Mouse (Mus musculus): ENCODE measurements around the gene Sgo1.
"Not testable (repeated sequence)": the region's sequence is repeated elsewhere in the genome, so short reads cannot be mapped to it uniquely, and the experiment has no call there.

Gene Sgo1

DNA sequence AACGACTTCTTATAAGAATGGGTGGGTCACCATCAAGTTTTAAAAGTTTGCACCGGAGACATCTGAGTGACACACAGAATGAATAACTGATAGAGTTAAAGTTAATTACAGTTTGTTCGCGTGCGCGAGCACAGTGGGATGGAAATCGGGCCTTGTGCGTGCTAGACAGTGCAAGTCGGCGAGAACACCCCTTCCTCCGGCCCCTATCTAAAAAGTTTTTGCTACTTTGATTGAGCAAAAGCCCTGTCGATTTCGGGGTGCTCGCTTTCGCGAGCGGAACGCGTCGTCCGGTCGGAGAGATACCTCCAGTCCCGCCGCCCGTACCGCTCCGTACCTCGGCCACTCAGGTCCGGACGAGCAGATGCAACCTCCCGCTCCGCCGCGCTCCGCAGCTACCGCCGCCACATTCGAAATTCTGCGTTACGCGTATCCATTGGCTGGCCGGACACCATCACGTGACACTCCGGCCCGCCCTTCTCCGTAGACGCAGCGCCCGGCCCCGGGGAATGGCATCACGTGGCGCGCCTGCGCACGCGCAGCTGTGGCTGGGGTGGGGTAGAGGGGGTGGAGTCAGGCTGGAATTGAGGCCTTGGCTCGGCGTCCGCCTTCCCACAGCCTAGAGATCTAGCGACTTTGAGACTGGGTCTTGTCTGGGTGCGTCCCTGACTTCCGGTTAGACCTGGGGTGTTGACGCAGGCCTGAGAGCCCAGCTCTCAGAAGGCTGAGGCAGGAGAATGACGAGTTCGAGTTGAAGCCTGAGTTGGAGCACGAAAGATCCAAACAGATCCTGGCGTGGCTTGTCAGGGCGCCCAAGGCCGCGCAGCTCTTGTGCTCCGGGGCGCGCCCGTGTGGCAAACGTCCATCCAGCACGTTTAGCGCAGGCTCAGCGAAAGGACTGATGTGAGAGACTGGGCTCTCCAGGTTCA is at the start of gene Sgo1:
Gene Sgo1, minus strand, starts transcription at position 457 of the 926 bp plus-strand sequence.
- peak; percentile 94 for DNase-seq (ENCODE audit: low read depth, low spot score)

DNA sequence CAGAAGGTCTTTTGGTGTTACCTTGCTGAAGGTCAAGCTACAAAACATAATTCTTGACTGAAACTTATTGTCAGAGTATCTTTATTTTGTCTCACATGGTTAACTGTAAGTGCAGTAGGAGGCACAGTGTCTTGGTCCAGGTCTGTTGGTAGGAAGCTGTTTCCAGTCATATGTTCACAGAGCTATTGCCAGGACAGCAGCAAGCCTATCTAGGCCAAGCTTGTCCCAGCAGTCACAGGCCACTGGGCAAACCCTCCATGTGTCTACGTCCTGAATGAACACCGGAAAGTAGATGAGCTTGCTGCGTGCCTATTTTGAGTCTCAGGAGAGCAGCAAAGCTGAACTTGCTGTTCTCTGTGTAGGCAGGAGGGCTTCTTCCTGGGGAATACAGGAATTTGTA is 29.8 kb upstream of the Sgo1 start:
- DNase-seq (ENCODE audit: low read depth, low spot score), result not testable (repeated sequence)

DNA sequence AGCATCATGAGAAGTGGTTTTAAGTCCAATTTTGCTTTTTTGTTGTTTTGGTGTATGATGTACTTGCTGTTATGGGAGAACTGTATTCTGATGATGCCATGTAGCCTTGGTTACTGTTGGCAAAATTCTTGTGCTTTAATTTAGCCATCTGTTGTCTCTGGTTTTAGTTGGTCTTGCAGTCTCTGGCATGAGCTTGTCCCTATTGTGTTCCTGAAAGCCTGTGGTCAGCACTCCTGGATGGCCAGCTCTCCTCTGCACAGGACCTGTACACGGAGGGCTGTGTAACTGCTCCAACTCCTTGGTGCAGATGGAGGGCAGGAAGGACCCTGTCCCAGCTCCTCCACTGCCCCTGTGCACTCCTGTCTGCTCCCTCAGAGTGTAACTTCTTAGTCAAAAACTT is 29.3 kb upstream of the Sgo1 start:
- DNase-seq (ENCODE audit: low read depth, low spot score), result no peak

DNA sequence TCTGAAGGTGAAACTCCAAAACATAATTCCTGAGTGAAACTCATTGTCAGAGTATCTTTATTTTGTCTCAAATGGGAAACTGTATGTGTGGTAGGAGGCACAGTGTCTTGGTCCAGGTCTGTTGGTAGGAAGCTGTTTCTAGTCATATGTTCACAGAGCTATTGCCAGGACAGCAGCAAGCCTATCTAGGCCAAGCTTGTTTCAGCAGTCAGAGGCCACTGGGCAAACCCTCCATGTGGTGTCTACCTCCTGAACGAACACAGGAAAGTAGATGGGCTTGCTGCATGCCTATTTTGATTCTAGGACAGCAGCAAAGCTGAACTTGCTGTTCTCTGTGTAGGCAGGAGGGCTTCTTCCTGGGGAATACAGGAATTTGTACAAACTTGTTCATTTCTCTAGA is 26.0 kb upstream of the Sgo1 start:
- DNase-seq (ENCODE audit: low read depth, low spot score), result not testable (repeated sequence)

DNA sequence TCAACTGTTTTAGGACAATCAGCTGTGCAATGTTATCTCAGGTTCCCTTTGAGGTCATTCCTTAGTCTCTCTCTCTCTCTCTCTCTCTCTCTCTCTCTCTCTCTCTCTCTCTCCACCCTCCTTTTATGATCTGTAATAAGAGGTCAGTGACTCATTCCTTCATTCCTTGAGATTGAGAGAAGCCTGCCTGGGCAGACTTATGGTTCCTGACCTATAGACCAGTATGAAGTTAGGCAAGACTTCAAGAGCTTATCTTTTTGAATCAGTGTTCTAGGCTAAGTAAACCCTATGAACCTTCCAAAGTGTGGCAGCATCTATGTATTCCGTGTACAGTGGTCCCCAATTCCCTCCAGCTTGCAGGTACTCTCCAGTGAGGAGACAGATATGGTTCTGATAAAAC is 25.3 kb upstream of the Sgo1 start:
- DNase-seq (ENCODE audit: low read depth, low spot score), result no peak

DNA sequence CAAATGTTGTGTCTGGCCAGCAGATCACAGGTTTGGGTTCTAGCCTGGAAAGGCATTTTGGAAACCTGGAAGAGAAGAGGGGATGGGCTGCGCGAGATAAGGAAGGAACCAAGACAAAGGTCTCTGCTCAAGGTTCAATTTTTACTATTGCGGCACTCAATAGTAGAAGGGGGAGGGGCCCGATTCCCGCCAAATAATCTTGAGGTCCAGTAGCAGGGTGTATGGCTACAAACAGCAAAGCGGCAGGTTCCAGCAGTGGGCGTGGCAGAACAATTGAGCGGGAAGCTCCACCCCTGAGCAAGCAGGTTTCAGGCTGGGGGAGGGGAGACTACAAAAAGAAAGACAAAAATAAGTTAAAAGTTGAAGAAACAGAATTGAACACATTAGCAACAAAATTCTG is 8.4 kb upstream of the Sgo1 start:
- not testable (repeated sequence) for DNase-seq (ENCODE audit: low read depth, low spot score)

DNA sequence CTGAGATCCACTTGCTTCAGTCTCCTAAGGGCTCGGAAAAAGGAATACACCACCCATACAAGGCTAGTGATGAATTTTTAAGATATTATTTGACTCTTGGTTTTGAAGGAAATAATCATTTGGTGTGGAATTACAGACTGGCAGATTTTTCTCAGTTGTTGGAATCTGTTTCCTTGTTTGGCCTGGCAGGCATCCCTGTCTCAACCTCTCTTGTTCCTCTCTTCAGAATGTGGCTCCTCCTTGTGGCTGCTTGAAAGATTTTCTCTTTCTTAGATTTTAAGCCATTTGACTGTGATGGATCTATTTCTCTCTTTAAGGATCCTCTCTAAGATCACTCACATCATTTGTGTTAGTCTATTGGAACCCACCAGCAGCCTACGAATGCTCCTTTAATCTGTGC is 4.9 kb upstream of the Sgo1 start:
- DNase-seq (ENCODE audit: low read depth, low spot score), result no peak

DNA sequence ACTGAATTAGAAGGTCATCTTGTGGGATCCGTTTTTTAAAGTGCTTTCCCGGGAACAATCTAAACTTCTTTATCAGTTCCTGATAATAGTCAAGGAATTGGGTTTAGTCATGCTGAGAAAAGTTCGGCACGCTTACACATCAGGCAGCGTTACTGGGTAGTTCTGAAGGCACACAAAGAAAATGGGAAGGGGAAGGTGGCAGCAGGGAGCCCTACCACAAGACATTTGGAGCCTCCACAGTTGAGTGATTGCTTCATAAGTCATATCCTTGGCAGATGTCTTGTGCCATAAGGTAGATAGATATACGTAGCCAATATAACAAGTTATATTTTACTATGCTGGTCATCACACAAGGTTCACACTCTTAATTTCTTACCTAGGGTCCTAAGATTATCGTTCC is 813 bp upstream of the Sgo1 start:
- DNase-seq (ENCODE audit: low read depth, low spot score), result no peak

DNA sequence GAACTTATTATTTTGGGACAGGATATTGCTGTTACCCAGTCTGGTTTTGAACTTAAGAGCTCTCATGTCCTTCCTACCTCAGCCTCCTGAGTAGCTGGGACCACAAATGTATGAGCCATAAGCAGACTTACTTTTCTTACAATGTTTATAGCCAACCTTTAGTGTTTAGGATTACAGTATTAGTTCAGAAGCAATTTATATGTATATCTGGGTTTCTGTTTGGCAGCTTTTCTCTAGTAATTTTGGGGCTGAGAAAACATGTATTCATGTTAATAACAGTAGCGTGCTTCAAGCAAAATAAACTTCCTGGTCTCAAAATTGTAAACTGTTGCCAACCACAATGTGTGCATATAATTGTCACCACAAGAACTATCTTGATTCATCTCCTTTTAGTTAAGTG is 812 bp downstream of the Sgo1 start:
- DNase-seq (ENCODE audit: low read depth, low spot score), result no peak

DNA sequence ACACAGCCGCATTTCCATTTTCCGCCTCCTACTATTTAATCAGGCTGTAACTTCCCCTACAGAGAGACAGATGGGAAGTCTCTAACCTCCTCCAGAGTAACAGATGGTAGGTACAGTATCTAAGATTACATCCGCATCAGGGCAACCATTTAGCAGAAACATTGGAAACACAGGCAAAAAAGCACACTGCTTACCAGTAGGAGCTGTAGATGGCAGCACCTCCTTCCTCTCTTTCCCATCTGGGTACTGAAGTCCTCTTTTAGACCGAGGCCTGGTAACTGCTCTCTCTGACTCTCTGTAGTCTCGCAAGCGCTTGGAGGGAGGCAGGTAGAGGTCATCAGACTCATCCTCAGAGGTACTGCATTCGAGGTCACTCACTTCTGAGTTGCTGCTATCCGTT is 10.4 kb downstream of the Sgo1 start:
- DNase-seq (ENCODE audit: low read depth, low spot score), result no peak

DNA sequence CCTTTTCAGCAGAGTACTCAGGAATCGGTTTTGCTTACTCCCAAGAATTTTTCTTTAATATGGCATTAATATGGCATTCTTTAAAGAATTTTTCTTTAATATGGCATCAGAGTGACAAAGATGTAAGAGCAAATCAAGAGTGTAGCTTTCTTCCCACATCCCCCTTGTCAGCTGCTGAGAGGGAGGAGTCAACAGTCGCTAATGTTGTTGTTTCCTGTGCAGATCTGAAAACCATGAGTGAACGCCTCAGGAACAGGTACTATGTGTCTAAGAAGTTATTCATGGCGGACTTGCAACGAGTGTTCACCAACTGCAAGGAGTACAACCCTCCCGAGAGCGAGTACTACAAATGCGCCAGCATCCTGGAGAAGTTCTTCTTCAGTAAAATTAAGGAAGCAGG is 18.7 kb downstream of the Sgo1 start:
- DNase-seq (ENCODE audit: low read depth, low spot score), result no peak

DNA sequence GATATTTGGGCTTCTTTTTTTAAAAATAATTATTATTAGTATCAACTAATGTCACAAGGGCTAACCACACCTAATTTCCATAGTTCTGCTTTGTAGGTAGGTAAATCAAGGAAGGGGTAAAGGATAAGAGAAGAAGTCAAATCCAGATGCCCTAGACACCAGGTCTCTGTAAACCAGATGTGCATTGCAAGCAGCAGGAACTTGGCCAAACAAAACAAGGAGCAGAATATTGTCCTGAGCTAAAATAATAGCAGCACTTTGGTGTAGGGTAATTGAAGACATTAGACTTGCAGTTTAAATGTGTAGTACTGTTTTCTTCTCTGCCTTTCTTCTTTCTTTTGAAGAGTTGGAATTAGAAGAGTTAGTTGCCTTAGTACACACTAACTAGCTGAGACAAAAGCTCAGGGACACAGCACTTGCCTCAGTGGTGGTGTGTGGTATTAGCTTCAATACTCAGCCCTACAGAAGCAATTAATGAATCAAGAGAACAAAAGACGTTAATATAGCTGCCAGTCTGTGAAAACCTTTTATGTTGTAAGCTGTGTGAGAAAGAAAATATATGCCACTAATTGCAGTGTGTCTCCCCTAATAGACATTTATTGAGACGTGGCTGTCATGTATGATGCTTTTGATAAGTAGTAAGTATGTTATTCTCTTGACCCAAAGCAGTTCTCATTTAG is 24.3 kb downstream of the Sgo1 start:
- no peak for DNase-seq (ENCODE audit: low read depth, low spot score)

DNA sequence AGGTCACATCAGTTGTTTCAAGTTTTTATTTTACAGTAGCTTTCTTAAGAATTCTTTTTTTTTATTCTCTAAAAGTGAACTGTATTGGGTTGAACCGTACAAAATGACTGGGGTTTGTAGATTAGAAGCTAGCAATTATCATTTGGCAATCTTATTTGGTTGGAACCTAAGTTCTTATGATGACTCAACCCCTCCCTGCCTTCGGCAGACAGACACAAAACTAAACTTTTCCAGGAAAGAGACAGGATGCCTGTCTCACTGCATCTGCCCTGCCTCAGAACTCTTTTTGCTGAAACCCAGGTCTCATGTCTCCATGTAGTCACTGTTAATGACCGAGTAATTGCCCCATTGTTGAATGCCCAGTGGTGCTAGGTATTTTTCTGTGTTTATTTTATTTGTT is 24.9 kb downstream of the Sgo1 start:
- DNase-seq (ENCODE audit: low read depth, low spot score), result no peak

DNA sequence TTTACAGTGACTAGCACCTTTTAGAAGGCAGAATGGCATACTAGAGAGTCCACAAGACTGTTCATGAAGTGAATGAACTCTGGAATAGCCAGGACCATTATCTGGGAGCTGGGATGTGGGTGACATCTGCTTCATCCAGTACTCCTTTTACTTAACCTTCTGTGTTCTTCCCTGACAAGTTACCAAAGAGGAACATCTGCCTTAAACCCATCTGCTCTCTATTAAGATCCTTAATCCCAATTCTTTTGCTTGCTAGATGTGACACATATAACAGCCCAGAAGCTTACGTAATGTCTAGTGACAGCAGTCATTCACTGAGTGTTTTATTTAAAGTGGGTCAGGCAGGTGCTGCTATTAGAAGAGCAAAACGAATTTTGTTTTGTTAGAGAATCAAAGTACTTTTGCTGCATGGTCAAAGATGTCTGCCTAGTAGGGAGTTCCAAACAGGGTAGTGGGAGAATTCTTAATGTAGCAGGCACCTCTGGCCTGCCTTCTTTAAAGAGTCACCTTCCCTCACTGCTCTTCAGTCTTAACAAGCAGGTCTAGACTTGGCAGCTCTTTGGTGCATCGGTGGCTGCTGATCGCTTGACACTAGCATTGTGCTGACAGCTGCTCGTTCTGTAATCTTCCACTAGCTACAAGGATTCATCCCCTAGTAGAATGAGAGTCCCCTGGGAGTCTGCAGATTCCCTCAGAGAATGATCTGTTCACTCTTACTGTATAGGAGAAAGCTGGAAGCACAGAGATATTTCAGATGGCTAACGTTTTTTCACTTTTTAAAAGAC is 27.9 kb downstream of the Sgo1 start:
- no peak for DNase-seq (ENCODE audit: low read depth, low spot score)

DNA sequence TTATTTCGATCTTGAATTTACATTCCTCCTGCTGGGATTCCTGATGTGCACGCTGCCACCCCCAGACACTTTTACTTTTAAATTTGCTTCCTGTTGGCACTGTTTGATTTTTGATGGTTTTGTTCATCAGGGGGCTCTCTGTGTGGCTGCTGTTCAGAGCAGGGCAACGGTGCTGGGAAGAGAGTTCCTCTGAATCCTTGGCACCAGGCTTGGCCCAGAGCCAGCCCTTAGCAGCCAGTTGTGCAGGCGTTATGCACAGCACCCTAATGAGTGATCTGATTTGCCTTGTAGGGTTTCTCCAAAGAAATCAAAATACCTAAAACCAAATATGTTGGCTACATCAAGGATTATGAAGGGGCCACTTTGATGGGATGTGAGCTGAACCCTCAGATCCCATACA is 29.4 kb downstream of the Sgo1 start:
- DNase-seq (ENCODE audit: low read depth, low spot score), result no peak

DNA sequence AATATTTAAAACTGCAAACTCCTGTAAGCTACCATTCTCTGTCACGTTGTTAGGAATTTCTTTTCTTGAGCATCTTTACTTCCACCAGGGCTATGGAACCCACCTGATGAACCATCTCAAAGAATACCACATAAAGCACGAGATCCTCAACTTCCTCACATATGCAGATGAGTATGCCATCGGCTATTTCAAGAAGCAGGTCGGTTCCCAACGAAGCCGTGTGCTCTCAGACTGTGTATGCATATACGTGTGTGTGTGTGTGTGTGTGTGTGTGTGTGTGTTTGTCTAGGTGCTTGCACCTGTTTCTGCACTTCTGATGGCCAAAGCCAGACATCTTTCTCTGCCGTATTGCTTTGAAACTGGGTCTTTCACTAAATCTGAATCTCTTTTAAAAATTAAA is 29.9 kb downstream of the Sgo1 start:
- no peak for DNase-seq (ENCODE audit: low read depth, low spot score)

DNA sequence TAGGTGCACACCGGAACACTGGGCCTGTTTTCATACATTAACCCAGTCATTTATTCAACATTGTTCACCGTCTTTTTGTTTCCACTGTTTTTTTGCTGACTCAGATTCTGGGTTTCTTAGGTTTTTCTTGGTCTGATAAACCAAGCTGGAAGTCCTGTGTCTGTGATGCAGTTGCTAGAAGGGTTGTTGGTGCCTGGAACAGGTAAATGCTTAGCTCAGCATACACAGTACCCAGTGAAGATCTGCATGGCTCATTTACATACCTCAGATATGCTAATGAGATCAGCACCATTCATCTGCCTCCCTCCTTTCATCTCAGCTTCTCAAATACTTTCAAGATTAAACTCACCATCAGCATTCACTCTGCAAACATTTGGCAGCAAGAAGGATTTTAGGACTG is 30.5 kb downstream of the Sgo1 start:
- no peak for DNase-seq (ENCODE audit: low read depth, low spot score)

DNA sequence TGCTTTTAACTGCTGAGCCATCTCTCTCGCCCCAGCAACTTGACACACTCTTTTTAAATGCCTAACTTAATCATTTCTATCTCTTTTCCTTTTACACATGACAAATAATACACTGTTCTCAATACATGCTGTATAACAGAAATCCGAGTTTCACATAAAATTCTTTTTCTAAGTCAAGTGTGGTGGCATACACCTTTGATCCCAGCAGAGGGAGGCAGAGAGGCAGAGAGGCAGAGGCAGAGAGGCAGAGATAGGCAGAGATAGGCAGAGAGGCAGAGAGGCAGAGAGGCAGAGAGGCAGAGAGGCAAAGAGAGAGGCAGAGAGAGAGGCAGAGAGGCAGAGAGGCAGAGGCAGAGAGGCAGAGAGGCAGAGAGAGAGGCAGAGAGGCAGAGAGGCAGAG is 31.7 kb downstream of the Sgo1 start:
- DNase-seq (ENCODE audit: low read depth, low spot score), result not testable (repeated sequence)

DNA sequence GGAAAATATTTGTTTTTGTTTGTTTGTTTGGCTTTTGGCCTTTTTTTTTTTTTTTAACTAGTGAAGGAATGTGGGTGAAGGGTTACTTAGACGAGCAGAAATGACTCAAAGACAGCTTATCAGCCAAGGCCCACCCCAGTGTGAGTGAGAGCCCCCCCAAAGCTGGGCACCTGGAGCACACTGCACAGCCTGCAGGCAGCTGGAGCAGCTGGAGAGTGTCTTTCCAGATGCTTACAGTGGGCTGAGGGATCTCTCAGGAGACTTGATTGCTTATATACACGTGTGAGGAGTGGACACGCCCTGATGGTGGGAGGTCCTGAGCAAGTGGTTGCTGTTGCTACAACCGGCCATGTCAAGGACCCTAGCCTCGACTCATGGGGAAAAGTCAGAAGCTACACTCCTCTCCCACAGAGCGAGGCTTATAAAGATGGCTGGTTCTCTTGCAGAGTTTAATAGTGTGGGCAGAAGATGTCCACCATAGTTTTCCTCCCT is 32.7 kb downstream of the Sgo1 start:
- no peak for DNase-seq (ENCODE audit: low read depth, low spot score)

DNA sequence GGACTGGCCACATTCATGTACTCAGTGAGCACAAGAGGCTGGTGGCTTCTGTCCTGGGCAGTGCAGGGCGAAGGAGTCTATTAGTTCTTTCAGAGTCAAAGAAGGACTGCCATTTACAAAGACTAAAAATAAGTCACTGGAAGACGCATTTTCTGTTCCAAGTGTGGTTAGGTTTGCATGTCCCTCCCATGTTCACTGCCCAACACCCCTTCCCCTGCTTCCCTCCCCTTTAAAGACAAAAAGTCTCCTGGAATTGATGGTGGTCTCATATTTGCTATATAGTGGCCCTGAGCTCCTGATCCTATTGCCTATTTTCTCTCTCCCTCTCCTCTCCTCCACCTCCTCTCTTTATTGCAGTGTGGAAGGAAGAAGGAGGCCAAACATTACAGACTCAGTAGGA is 33.2 kb downstream of the Sgo1 start:
- DNase-seq (ENCODE audit: low read depth, low spot score), result no peak

DNA sequence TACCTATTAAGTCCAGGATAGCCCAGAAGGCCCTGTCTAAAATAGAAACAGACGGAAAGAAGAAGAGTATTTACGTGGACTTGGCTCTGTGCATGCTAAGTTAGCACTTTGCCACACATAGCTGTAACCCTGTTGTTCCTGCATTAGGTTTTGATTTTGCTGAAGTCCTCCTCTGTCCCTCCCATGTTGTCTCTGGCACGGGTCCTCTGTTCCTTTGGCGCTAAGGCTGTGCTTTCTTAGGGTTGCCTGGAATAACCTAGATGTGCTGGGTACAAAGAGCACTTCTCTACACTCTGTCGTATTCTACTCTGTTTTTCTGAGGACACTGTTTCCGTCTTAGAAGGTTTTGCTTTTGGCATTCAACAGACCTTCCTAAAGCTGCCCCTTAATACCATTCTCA is 34.1 kb downstream of the Sgo1 start:
- DNase-seq (ENCODE audit: low read depth, low spot score), result no peak

DNA sequence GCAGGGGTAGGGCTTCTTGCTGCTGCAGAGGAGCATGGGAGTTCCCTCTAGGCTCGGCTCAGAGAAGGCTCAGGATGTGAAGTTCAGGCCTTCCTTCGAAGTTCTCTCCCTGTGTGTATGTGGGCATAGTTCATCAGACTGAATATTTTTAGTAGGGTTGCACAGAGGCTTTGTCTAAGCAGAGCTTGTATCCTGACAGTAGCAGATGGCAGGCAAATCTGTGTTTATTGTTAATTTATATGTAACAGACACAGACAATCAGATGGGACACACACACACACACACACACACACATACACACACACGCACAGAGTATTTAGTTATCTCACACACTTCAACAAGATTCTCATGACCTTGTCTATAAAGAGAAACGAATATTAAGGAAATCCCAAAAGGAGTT is 34.5 kb downstream of the Sgo1 start:
- no peak for DNase-seq (ENCODE audit: low read depth, low spot score)

Data from WW6 (cell line).